Mouse (Mus musculus): ENCODE data around the gene Ripor2. TPM values are rescaled to one million over a fixed set of nuclear protein-coding genes. Genes with fewer than 3 reads are reported as not detected.

Ripor2 gene
- total RNA-seq, 2 experiments from 2014 or later = 76.0 to 81.4 TPM

DNA sequence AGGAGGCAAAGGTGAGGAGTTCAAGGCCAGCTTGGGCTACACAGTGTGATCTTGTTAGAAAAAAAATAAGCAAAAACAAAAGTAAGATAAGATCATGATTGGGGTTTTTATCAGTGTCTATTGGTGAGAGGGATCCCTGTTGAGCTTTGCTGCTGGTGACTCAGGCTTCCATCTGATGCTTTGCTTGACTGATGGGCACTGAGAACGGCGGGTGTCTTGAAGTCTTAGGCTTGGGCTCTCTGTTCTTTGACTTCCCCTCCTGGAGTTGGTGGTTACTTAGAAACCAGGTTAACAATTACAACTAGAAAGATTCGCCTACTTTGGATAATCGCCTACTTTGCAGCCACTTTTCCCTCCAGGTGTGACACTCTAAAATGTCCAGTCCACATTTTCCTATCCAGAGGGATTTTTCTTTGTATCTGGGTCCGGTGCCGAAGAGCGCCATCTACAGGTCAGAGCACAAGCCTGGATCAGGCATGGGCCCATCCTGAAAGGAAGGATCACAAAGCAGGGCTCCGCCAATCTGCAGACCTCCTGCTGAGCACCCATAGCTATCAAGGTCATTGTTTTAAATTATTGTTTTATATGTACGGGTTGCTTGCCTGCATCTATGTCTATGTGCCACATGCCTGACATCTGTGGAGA, 34.1 kb downstream of the Ripor2 start:
- DNase-seq (ENCODE audit: extremely low spot score in 1 of 2, low spot score in 1 of 2) = no peak

- DNase-seq (ENCODE audit: extremely low spot score in 1 of 2, low spot score in 1 of 2) = no peak
Observed at GRCm38 (mm10) chr13:24616645-24617044, 34.7 kb downstream of the Ripor2 start.

DNA sequence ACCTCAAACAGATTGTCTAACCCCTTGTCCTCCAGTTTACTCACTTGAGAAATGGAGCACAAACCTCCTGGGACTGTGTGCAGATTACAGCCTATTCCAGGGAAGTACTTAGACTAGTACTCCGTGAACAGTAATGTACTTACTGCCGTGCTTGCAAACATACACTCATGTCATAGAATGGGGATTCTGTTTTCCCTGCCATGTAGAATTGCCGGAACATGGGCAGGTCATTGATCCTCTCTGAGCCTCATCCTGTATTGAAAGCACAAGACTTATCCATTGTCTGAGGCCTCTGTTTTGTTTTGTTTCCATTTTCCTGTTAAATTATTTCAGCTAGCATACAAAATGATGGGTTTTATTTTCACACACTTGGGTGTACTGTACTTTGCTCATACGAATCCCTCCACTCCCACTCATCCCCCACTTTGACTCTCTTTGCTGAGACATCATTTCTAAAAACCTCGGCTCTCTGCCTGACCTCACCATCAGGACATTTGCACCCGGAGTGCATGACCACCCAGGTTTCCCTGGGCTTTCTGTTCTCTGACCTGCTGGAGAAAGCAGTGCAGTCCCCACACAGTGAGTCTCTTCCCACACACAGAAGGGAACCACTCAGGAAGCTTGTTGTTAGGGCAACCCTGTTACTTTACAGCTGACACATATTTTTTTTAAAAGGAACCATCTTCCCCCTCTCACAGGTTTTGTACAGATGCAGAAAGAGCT, 35.2 kb downstream of the Ripor2 start:
- DNase-seq (ENCODE audit: extremely low spot score in 1 of 2, low spot score in 1 of 2) = no peak

GRCm38 (mm10) chr13:24617799-24618130, 35.8 kb downstream of the Ripor2 start:
- no peak for DNase-seq (ENCODE audit: extremely low spot score in 1 of 2, low spot score in 1 of 2)

GRCm38 (mm10) chr13:24619711-24620110, 37.7 kb downstream of the Ripor2 start:
- DNase-seq (ENCODE audit: extremely low spot score in 1 of 2, low spot score in 1 of 2) = no peak

DNA sequence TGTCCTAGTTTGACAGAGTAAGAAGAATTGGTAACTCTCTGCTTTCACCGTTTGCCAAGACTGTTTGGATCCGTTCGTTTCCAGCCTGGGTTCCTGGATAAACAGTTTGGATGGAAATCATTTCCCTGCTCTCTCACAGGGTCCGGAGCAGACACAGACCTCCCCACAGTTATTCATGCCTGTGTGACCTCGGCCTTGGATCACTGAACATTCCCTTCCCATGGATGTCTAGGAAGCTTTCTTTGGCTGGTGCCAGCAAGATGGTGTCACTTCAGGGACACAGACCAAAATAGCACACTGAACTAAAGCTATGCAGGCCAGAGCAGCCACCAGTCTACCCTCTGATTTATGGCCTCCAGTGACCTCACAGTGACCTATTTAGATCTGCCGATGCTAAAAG, 38.5 kb downstream of the Ripor2 start:
- no peak for DNase-seq (ENCODE audit: extremely low spot score in 1 of 2, low spot score in 1 of 2)

DNA sequence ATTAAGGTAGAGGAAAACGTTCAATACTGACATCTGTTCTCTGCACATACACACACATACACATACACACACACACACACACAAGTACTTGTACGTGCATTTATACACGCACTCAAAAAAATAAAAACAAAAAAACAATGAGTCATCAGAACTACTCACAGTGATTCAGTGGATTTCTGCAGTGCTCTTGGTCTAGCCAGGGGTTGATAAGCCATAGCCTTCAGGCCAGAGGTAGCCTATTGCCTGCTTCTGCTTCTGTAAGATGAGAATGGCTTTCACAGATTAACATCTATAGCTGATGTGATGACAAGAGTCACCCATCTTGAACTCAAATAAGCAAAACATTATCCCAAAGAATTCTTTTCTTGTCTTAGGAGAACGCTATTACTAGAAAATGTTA, 41.6 kb downstream of the Ripor2 start:
- no peak for DNase-seq (ENCODE audit: extremely low spot score in 1 of 2, low spot score in 1 of 2)

DNA sequence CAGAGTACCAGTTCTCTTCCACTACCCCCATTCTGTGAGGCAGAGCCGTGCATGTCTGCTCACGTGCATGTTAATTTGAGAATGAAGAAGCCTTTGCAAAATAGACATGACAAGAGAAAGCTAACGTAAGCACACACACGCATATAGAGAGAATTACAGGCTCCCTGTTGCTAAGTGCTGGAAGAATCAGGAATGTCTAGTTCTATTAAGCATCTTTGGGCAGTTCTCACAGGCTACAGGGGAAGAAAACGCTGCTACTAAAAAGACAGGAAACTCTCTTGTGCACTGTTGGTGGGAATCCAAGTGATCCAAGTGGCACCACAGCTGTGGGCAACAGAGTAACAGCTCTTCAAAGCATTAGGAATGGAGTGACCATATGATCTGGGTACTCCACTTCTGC, 43.1 kb downstream of the Ripor2 start:
- DNase-seq (ENCODE audit: extremely low spot score in 1 of 2, low spot score in 1 of 2) = no peak

- no peak for DNase-seq (ENCODE audit: extremely low spot score in 1 of 2, low spot score in 1 of 2)
Observed at GRCm38 (mm10) chr13:24626698-24627436, 44.9 kb downstream of the Ripor2 start.

DNA sequence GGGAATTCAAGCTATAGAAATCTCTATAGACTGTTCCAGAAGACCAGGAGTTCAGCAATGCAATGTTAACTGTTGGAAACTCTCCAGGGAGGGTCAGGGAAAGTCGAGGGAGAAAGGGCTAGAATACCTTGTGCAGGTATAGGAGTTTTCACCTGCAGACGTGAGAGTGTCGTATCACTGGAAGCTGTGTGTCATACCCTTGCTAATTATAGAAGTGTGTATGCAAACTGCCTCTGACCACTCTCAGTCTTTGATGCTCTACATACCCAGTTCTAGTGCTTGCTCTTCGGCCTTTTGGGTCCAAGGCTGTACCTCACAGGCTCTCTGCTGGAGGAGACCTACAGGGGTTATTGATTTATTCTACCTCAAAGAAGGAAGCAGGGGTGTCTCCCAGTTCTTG, 46.2 kb downstream of the Ripor2 start:
- no peak for DNase-seq (ENCODE audit: extremely low spot score in 1 of 2, low spot score in 1 of 2)

DNA sequence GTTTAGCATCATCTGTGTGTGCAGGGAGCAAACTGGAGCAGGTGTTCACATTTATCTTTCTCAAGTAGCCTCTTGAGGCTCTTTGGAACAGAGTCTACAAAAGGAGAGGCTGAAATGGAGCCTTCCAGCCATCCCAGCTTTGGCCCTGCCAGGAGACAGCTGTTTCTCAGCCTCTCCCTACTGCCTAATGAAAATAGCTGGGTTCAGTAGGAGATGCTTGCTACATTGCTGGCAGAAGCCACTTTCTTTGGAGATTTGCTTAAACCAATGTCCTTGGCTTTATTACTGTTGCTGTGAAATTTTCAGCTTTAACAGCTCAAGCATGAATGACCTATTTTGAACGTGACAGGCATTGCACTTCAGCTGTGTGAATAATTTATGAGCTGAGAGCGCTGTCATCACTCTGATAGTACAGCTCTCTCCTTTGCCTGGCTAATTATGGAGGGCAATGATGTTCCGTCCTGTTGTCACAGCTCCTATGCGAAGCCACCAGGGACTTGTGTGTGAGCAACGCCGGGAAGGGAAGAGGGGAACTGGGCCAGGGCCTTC, 47.2 kb downstream of the Ripor2 start:
- no peak for DNase-seq (ENCODE audit: extremely low spot score in 1 of 2, low spot score in 1 of 2)

DNA sequence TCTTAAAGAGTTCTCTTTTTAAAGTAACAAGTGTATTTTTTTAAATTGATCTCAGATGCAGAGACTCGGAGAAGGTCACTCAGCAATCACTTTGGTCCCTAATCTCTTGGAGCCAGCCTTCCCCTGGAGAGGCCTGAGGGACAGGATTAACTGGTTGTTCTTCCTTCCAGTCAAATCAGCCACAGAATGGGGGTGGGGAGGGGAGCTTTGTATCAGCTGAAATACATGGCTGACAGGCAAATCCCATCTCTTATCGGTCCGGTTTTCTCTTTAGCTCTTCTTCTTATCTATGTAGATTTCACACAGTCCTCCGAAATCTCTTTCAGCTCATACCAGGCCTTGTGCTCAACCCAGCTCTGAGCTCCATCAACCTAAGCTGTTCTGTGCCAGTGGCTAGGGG, 48.4 kb downstream of the Ripor2 start:
- no peak for DNase-seq (ENCODE audit: extremely low spot score in 1 of 2, low spot score in 1 of 2)

DNA sequence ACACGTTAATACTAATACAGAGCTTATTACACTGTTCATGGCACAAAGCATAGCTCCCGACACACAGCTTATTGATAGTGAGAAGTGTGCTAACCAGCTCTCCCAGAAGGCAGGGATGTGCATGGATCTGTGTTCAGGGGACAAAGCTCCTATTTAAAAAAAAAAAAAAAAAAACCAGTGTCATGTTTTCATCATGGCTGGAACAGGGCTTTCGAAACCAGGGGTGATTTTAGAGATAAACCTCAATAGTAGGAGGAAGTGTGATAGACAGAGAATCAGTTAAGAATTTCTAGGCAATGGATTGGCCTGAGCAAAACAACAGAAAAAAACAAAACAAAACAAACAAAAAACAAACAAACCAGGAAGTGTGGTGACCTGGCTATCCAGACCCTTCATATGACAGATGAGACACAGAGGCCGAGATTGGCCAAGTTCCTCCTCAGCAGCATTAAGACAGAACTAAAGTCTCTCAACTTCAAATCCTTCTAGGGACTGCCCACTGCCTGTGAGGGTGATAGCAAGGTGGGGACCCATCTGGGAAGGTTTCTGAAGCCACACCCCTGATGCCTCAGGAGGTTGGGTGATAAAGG, 51.1 kb downstream of the Ripor2 start:
- no peak for DNase-seq (ENCODE audit: extremely low spot score in 1 of 2, low spot score in 1 of 2)

- no peak for DNase-seq (ENCODE audit: extremely low spot score in 1 of 2, low spot score in 1 of 2)
Observed at GRCm38 (mm10) chr13:24634346-24635120, 52.5 kb downstream of the Ripor2 start.

- DNase-seq (ENCODE audit: extremely low spot score in 1 of 2, low spot score in 1 of 2) = peak; percentile 46 to 59
Observed at GRCm38 (mm10) chr13:24638371-24639214, 56.6 kb downstream of the Ripor2 start.

- DNase-seq (ENCODE audit: extremely low spot score in 1 of 2, low spot score in 1 of 2) = peak in 1 of 2 experiments; percentile 39
Observed at GRCm38 (mm10) chr13:24639215-24640165, 57.5 kb downstream of the Ripor2 start.

DNA sequence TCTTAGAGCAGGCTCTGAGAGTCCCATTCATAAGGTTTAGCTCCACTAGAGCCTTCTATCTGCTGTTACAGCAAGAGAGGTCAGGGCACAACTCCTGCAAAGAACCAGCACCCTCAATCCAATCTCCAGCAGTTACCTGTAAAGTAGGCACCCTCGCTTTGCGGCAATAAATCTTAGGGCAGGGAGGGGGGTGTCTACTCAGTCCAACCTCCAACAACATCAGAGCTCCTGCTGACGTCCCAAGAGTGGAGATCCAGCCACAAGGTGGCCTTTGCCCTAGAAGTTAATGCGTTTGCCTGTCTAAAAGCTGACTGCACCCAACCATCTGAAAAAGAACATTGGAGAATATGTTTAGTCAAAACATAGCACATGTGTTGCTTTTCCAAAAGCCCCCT, 58.2 kb downstream of the Ripor2 start:
- no peak for DNase-seq (ENCODE audit: extremely low spot score in 1 of 2, low spot score in 1 of 2)

GRCm38 (mm10) chr13:24640836-24641385, 58.9 kb downstream of the Ripor2 start:
- no peak for DNase-seq (ENCODE audit: extremely low spot score in 1 of 2, low spot score in 1 of 2)

All from layer of hippocampus, postnatal 25 days (tissue).